Mouse (Mus musculus) CH12.LX (cell line): ENCODE measurements around the gene Grb2. TPM values are rescaled to one million over a fixed set of nuclear protein-coding genes. Genes with fewer than 3 reads are reported as not detected.
A peak's percentile ranks its signal among the peaks of the same experiment; 100 is the strongest.

Source experiments
- DNase-seq: peaks from one replicate; pipeline ENCODE4 v3.0.0-alpha.2; 2013; ENCODE audit errors: extremely low read depth
- H3K27ac ChIP-seq: 2 replicates; pipeline ENCODE4 v1.5.1; 2012; ENCODE audit warnings: low read depth, mild to moderate bottlenecking, control low read depth, moderate library complexity; ENCODE audit not compliant: insufficient read depth
- H3K27me3 ChIP-seq: replicated peaks from 2 replicates; pipeline ENCODE3; 2012; ENCODE audit warnings: inconsistent platforms
- H3K36me3 ChIP-seq, 2 experiments: replicated peaks in 1 of 2; 2 replicates each; pipeline versions ENCODE3 to v1.6.1; 2012; ENCODE audit warnings: inconsistent platforms in 1 of 2, low read length in 1 of 2, mild to moderate bottlenecking in 1 of 2, mixed read lengths in 1 of 2, moderate library complexity in 1 of 2; ENCODE audit not compliant: control insufficient read depth in 1 of 2, insufficient read depth in 1 of 2
- H3K4me1 ChIP-seq, 2 experiments: 2 replicates each; pipeline ENCODE4 v1.6.1; 2012; ENCODE audit warnings: inconsistent platforms in 1 of 2, moderate library complexity in 1 of 2; ENCODE audit not compliant: insufficient read depth in 2 of 2, control insufficient read depth in 1 of 2
- H3K4me2 ChIP-seq: 2 replicates; pipeline ENCODE4 v1.6.1; 2012; ENCODE audit warnings: low read depth, mild to moderate bottlenecking, control low read depth; ENCODE audit not compliant: poor library complexity, insufficient read depth, severe bottlenecking
- H3K4me3 ChIP-seq, 3 experiments: fragments of 150-350 bp in 1 of 3; sonication (generic) in 1 of 3; replicated peaks in 1 of 3; 2 replicates each; pipeline versions ENCODE3 to v1.5.1; 2011 to 2012; ENCODE audit warnings: low read depth in 2 of 3, low read length in 2 of 3, mild to moderate bottlenecking in 2 of 3, moderate library complexity in 2 of 3, control low read depth in 1 of 3, improper control_type of control experiment in 1 of 3, inconsistent platforms in 1 of 3, mixed read lengths in 1 of 3; ENCODE audit not compliant: poor library complexity in 1 of 3
- H3K79me2 ChIP-seq: replicated peaks from 2 replicates; pipeline ENCODE4 v1.6.1; 2012; ENCODE audit warnings: mild to moderate bottlenecking, moderate library complexity; ENCODE audit not compliant: control insufficient read depth, poor library complexity, insufficient read depth, severe bottlenecking; ENCODE audit errors: extremely low read depth
- H3K9ac ChIP-seq: 2 replicates; pipeline ENCODE4 v1.6.1; 2012; ENCODE audit warnings: low read depth, mild to moderate bottlenecking, control low read depth, moderate library complexity; ENCODE audit not compliant: insufficient read depth
- H3K9me3 ChIP-seq: replicated peaks from 2 replicates; pipeline ENCODE3; 2012; ENCODE audit warnings: low read length, inconsistent platforms, mixed read lengths
- BHLHE40 ChIP-seq: IDR thresholded peaks from 2 replicates; pipeline ENCODE4 v1.6.1; 2011; ENCODE audit warnings: mild to moderate bottlenecking, low read depth, low read length, improper control_type of control experiment
- CHD1 ChIP-seq: IDR thresholded peaks from 2 replicates; pipeline ENCODE4 v1.6.1; 2012; ENCODE audit warnings: low read depth, low read length, improper control_type of control experiment, inconsistent platforms
- CHD2 ChIP-seq: IDR thresholded peaks from 2 replicates; pipeline ENCODE4 v1.6.1; 2011; ENCODE audit warnings: low read length, improper control_type of control experiment
- CTCF ChIP-seq, 2 experiments: IDR thresholded peaks in 1 of 2; conservative IDR thresholded peaks in 1 of 2; 2 replicates each; pipeline ENCODE4 v1.5.1; 2011 to 2012; ENCODE audit warnings: low read depth in 2 of 2, low read length in 2 of 2, improper control_type of control experiment in 1 of 2, inconsistent platforms in 1 of 2, mild to moderate bottlenecking in 1 of 2, moderate library complexity in 1 of 2
- E2F4 ChIP-seq: IDR thresholded peaks from 2 replicates; pipeline ENCODE4 v1.6.1; 2011; ENCODE audit warnings: low read depth, low read length, improper control_type of control experiment; ENCODE audit not compliant: insufficient replicate concordance
- ELF1 ChIP-seq: IDR thresholded peaks from 2 replicates; pipeline ENCODE4 v1.6.1; 2014; ENCODE audit warnings: low read depth, mild to moderate bottlenecking, inconsistent platforms, low read length, improper control_type of control experiment
- EP300 ChIP-seq: IDR thresholded peaks from 2 replicates; pipeline ENCODE4 v1.6.1; 2011; ENCODE audit warnings: low read length, improper control_type of control experiment
- ETS1 ChIP-seq: conservative IDR thresholded peaks from 2 replicates; pipeline ENCODE4 v1.6.1; 2012; ENCODE audit warnings: low read depth, mild to moderate bottlenecking, inconsistent platforms, low read length, improper control_type of control experiment, moderate library complexity
- GABPA ChIP-seq: IDR thresholded peaks from 2 replicates; pipeline ENCODE4 v1.6.1; 2012; ENCODE audit warnings: low read depth, low read length, improper control_type of control experiment, inconsistent platforms; ENCODE audit not compliant: insufficient replicate concordance
- HCFC1 ChIP-seq: IDR thresholded peaks from 2 replicates; pipeline ENCODE4 v1.6.1; 2012; ENCODE audit warnings: low read depth, mild to moderate bottlenecking, inconsistent platforms, low read length, improper control_type of control experiment
- IRF4 ChIP-seq: IDR thresholded peaks from 2 replicates; pipeline ENCODE4 v1.6.1; 2014; ENCODE audit warnings: low read depth, mild to moderate bottlenecking, inconsistent platforms, low read length, improper control_type of control experiment
- JUN ChIP-seq: IDR thresholded peaks from 2 replicates; pipeline ENCODE4 v1.6.1; 2011; ENCODE audit warnings: low read depth, mild to moderate bottlenecking, low read length, improper control_type of control experiment, moderate library complexity; ENCODE audit not compliant: insufficient read depth
- JUND ChIP-seq: conservative IDR thresholded peaks from 2 replicates; pipeline ENCODE4 v1.6.1; 2011; ENCODE audit warnings: low read depth, low read length, improper control_type of control experiment
- KAT2A ChIP-seq: IDR thresholded peaks from 2 replicates; pipeline ENCODE4 v1.6.1; 2012; ENCODE audit warnings: low read length, improper control_type of control experiment, inconsistent platforms; ENCODE audit not compliant: insufficient replicate concordance
- MAFK ChIP-seq: IDR thresholded peaks from 2 replicates; pipeline ENCODE4 v1.6.1; 2011; ENCODE audit warnings: low read length, improper control_type of control experiment; ENCODE audit not compliant: insufficient replicate concordance
- MAX ChIP-seq: IDR thresholded peaks from 2 replicates; pipeline ENCODE4 v1.6.1; 2011; ENCODE audit warnings: low read length, improper control_type of control experiment
- MAZ ChIP-seq: IDR thresholded peaks from 2 replicates; pipeline ENCODE4 v1.6.1; 2012; ENCODE audit warnings: low read depth, mild to moderate bottlenecking, inconsistent platforms, low read length, improper control_type of control experiment, moderate library complexity
- MEF2A ChIP-seq: IDR thresholded peaks from 2 replicates; pipeline ENCODE4 v1.6.1; 2014; ENCODE audit warnings: low read depth, mild to moderate bottlenecking, inconsistent platforms, low read length, improper control_type of control experiment, borderline replicate concordance
- MXI1 ChIP-seq: IDR thresholded peaks from 2 replicates; pipeline ENCODE4 v1.6.1; 2011; ENCODE audit warnings: mild to moderate bottlenecking, low read depth, low read length, improper control_type of control experiment
- MYC ChIP-seq: IDR thresholded peaks from 2 replicates; pipeline ENCODE4 v1.6.1; 2011; ENCODE audit warnings: low read depth, mild to moderate bottlenecking, improper control_type of control experiment, low read length
- NELFE ChIP-seq: IDR thresholded peaks from 2 replicates; pipeline ENCODE4 v1.6.1; 2011; ENCODE audit warnings: low read depth, low read length, improper control_type of control experiment
- NRF1 ChIP-seq: IDR thresholded peaks from 2 replicates; pipeline ENCODE4 v1.6.1; 2014; ENCODE audit warnings: low read depth, mild to moderate bottlenecking, inconsistent platforms, low read length, improper control_type of control experiment, moderate library complexity
- PAX5 ChIP-seq: IDR thresholded peaks from 2 replicates; pipeline ENCODE4 v1.6.1; 2012; ENCODE audit warnings: low read length, inconsistent platforms, mixed read lengths
- POLR2A ChIP-seq: IDR thresholded peaks from 2 replicates; pipeline ENCODE4 v1.6.1; 2011; ENCODE audit warnings: low read depth, mild to moderate bottlenecking, improper control_type of control experiment, low read length
- POLR2AphosphoS2 ChIP-seq: IDR thresholded peaks from 2 replicates; pipeline ENCODE4 v1.6.1; 2011; ENCODE audit warnings: low read depth, low read length, improper control_type of control experiment
- RAD21 ChIP-seq: IDR thresholded peaks from 2 replicates; pipeline ENCODE4 v1.6.1; 2011; ENCODE audit warnings: low read depth, mild to moderate bottlenecking, low read length, improper control_type of control experiment, moderate library complexity
- RCOR1 ChIP-seq: conservative IDR thresholded peaks from 2 replicates; pipeline ENCODE4 v1.6.1; 2012; ENCODE audit warnings: low read depth, mild to moderate bottlenecking, inconsistent platforms, low read length, improper control_type of control experiment
- SIN3A ChIP-seq: IDR thresholded peaks from 2 replicates; pipeline ENCODE4 v1.6.1; 2012; ENCODE audit warnings: low read length, improper control_type of control experiment, inconsistent platforms
- SMC3 ChIP-seq: IDR thresholded peaks from 2 replicates; pipeline ENCODE4 v1.6.1; 2011; ENCODE audit warnings: low read depth, low read length, improper control_type of control experiment
- TBP ChIP-seq: conservative IDR thresholded peaks from 2 replicates; pipeline ENCODE4 v1.6.1; 2011; ENCODE audit warnings: low read depth, low read length, improper control_type of control experiment
- TCF12 ChIP-seq: IDR thresholded peaks from 2 replicates; pipeline ENCODE4 v1.6.1; 2014; ENCODE audit warnings: low read depth, mild to moderate bottlenecking, inconsistent platforms, low read length, improper control_type of control experiment
- UBTF ChIP-seq: IDR thresholded peaks from 2 replicates; pipeline ENCODE4 v1.6.1; 2012; ENCODE audit warnings: low read depth, mild to moderate bottlenecking, inconsistent platforms, low read length, improper control_type of control experiment, moderate library complexity
- USF1 ChIP-seq: IDR thresholded peaks from 2 replicates; pipeline ENCODE4 v1.6.1; 2014; ENCODE audit warnings: low read depth, mild to moderate bottlenecking, inconsistent platforms, low read length, improper control_type of control experiment
- USF2 ChIP-seq: conservative IDR thresholded peaks from 2 replicates; pipeline ENCODE4 v1.6.1; 2011; ENCODE audit warnings: low read depth, low read length, improper control_type of control experiment
- ZC3H11A ChIP-seq: IDR thresholded peaks from 2 replicates; pipeline ENCODE4 v1.6.1; 2012; ENCODE audit warnings: low read depth, mild to moderate bottlenecking, inconsistent platforms, low read length, improper control_type of control experiment
- ZKSCAN1 ChIP-seq: IDR thresholded peaks from 2 replicates; pipeline ENCODE4 v1.6.1; 2012; ENCODE audit warnings: low read depth, inconsistent platforms, low read length, improper control_type of control experiment, borderline replicate concordance
- ZMIZ1 ChIP-seq: IDR thresholded peaks from 2 replicates; pipeline ENCODE4 v1.6.1; 2012; ENCODE audit warnings: low read depth, mild to moderate bottlenecking, inconsistent platforms, low read length, improper control_type of control experiment
- ZNF384 ChIP-seq: IDR thresholded peaks from 2 replicates; pipeline ENCODE4 v1.6.1; 2012; ENCODE audit warnings: low read depth, low read length, improper control_type of control experiment, inconsistent platforms
- dilution Hi-C: fragments of 300-500 bp; cut with MboI; formaldehyde crosslinking; loops from 2 replicates; pipeline ENCODE4 v1.14.3; 2020; ENCODE audit warnings: low sequenced_read_pairs; ENCODE audit not compliant: extremely low pct_unique_long_range_greater_than_20kb, extremely low pct_ligation_motif_present
- in situ Hi-C: fragments of 300-500 bp; cut with MboI; formaldehyde crosslinking; loops from 3 replicates; pipeline ENCODE4 v1.14.3; 2019; ENCODE audit warnings: low sequenced_read_pairs, low pct_ligation_motif_present, low pct_unique_long_range_greater_than_20kb, mixed read lengths
- polyA plus RNA-seq: library from polyadenylated mRNA; unstranded; fragments of >175 nt; gene quantifications from 2 replicates; pipeline ENCODE4 v1.2.1, GENCODE M21; 2012; ENCODE audit warnings: low read depth; ENCODE audit not compliant: insufficient read length
- total RNA-seq, 2 experiments: library from RNA; depleted of rRNA; stranded (reverse); fragments of 300-350 nt in 1 of 2; fragments of >200 nt in 1 of 2; gene quantifications; 2 replicates each; pipeline ENCODE4 v1.2.3; 2012 to 2014

The Grb2 gene
- total and polyA plus RNA-seq, 3 experiments: 63.6 to 241 (median 117) TPM

DNA sequence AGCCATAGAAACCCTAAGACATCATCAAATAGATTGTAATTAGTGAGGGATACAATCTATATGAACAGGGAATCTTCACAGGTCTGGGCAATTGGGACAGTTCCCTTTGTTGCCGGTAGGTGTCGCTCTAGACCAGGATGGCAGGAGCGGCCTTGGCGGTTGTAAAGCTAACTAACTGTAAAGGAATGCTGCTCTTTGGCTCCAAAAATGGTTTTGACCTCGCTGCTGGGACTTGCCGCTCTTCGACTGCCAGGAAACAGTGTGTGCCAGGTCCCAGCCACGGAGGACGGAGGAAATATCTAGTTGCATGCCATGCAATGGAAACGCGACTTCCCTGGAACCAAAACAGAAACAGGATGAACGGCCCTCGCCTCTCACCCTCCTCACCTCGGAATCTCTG lies 14.2 kb upstream of the Grb2 start:
- H3K9ac ChIP-seq: peak overlapping the region; percentile 5
- H3K27me3 ChIP-seq: no peaks in the 10 kb centered on the region
- H3K4me1 ChIP-seq: peaks cover under 1 to 25% of the 10 kb centered on the region in 2 experiments; a peak in 3 of 4 replicates
- in situ Hi-C loops: no loop called here
- H3K36me3 ChIP-seq: no peaks in the 10 kb centered on the region
- dilution Hi-C loops: no loop called here
- H3K79me2 ChIP-seq: no peaks in the 10 kb centered on the region
- 0 out of 2 replicates have a peak overlapping the region, but pooled peaks have one; percentile 10 for H3K4me2 ChIP-seq
- H3K9me3 ChIP-seq: peaks cover 2% of the 10 kb centered on the region
- no peak overlapping the region for H3K27ac ChIP-seq
- DNase-seq: peak; percentile 84
- TF ChIP-seq EP300 (no peak), MAFK (no peak), USF2 (no peak), MAZ (peak; percentile 79; the same call in 1 of the 2 replicates), NRF1 (peak; percentile 43; the same call in 1 of the 2 replicates), TBP (no peak), MXI1 (peak; percentile 53; the same call in 1 of the 2 replicates), JUND (no peak), ELF1 (peak; percentile 29), E2F4 (no peak), SMC3 (peak; percentile 97), RAD21 (no peak; the same call in none of the 2 replicates), MYC (peak; percentile 31; the same call in 1 of the 2 replicates), MEF2A (peak; percentile 58; the same call in 1 of the 2 replicates), CTCF (conservative IDR thresholded peaks at IDR 0.05 in 1 of 2, IDR thresholded peaks at IDR 0.05 in 1 of 2; ENCODE audit: low read depth in 2 of 2, low read length in 2 of 2) (peak; percentile 99 to 100), ZNF384 (no peak), MAX (no peak), UBTF (no peak), CHD2 (no peak), IRF4 (0 out of 2 replicates have a peak, but pooled peaks have one; percentile 62), BHLHE40 (no peak), USF1 (no peak), ZMIZ1 (no peak), NELFE (peak; percentile 50; the same call in 1 of the 2 replicates), ETS1 (no peak), ZKSCAN1 (no peak), SIN3A (no peak), POLR2A (peak; percentile 30; the same call in 1 of the 2 replicates), POLR2AphosphoS2 (no peak), JUN (no peak), CHD1 (0 out of 2 replicates have a peak, but pooled peaks have one; percentile 59), TCF12 (peak; percentile 49; the same call in 1 of the 2 replicates), RCOR1 (no peak), GABPA (no peak), KAT2A (no peak), HCFC1 (no peak), PAX5 (no peak), ZC3H11A (peak; percentile 86)
- TF ChIP-seq, all 38 proteins: peak for 14
- peak overlapping the region in 1 of 3 experiments; percentile 2 for H3K4me3 ChIP-seq
